Mouse (Mus musculus): Measurements from ENCODE around the gene Galnt14.

Galnt14 gene

DNA sequence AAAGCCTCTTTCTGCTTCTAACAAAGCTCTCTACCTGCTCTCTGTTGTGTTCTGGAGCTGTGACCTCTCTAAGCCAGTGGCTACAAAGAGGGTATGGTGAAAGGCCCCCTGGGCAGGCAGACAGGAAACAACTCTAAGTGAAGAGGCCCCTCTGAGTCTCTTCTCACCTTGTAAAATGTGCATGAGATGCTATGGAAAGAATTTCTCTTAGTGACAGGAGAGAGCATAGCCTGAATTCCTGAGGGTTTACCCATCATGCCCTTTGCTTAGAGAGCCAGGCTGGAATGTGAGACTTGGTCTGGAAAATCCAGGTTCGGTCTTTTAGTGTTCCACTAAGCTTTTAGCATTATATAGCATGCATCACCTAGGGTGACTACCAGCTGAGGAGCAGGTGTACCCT, 136.1 kb downstream of the Galnt14 start:
- in situ Hi-C loops (cut with MboI, MseI) = loop anchor here (5.0 to 10.0 kb wide), 3 partner anchors 131 to 308 kb away; no protein-coding TSS in a partner anchor

DNA sequence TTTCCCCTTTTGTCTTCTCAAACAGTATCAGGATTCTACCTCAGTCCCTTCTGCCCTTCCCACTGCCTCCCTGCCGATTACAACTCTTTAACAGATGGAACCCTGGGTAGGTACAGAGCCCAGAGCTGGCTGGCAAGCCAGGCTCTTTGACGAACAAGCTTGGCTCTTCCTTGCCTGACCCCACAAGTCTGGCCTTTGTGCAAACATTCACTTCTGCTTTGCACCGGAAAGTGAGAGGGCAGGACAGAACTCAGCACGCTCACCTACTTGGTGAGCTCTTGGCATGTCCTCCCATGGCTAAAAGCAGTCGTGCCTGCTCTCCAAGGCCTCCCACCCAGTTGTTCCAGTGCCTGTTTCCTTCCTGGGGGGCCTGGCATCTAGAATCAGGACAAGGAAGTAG, 137.4 kb downstream of the Galnt14 start:
- in situ Hi-C loops (cut with MboI, MseI) = loop anchor here (5.0 to 10.0 kb wide), 3 partner anchors 132 to 309 kb away; no protein-coding TSS in a partner anchor

DNA sequence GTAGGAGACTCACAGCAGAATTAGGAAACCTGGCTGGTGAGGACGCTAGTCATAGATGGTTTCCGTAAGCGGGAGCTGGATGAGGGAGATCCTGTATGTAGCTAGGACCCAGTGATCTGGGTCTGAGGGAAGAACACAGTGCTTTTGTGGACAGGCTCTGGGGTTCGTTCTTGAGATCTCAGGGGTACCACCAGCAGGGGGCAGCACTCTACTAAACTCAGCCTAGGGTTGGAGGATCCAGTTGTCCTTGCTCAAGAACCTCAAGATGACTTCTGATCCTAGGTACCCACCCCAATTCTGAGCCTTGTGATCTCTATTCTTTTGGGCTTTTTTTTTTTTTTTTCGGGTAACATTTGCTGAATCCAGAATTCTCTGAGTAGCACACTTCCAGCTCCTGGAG, 137.8 kb downstream of the Galnt14 start:
- in situ Hi-C loops (cut with MboI, MseI) = loop anchor here (5.0 to 10.0 kb wide), 3 partner anchors 132 to 310 kb away; no protein-coding TSS in a partner anchor

- in situ Hi-C loops (cut with MboI, MseI) = loop anchor here (5.0 to 10.0 kb wide), 3 partner anchors 133 to 310 kb away; no protein-coding TSS in a partner anchor
Observed at GRCm38 (mm10) chr17:73571961-73572360, 138.3 kb downstream of the Galnt14 start.

- in situ Hi-C loops (cut with MboI, MseI) = no loop called here
Observed at GRCm38 (mm10) chr17:73568204-73568603, 142.0 kb downstream of the Galnt14 start.

- in situ Hi-C loops (cut with MboI, MseI) = no loop called here
Observed at GRCm38 (mm10) chr17:73561149-73561548, 149.1 kb downstream of the Galnt14 start.

DNA sequence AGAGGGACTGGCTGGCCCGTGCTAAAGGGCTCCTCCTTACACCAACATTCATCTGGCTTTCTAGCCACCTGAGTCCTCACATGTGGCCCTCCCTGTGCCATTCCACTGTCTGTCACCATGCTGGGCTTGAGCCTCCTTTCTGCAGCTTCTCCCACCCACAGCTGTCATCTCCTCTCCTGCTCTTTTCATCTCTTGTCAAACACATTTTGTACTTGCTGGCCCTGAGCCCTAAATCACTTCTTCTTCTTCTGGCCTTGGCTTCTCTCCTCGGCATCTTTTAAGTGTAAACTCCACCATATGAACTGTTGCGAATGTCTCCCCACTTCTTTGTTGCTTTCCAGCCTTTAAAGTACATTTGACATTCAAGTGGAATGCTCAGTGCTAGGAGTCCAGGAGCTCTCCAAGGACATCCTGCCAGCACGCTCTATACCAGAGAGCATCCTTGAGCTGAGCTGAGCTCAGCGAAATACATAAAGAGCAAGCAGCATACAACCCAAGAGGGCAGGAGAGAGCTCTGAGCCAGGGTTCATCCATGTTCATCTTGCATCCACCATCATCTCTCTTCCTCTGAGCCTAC, 150.0 kb downstream of the Galnt14 start:
- in situ Hi-C loops (cut with MboI, MseI) = no loop called here

- in situ Hi-C loops (cut with MboI, MseI) = loop anchor here (10.0 kb wide), 1 partner anchor 245 kb away; no protein-coding TSS in a partner anchor
Observed at GRCm38 (mm10) chr17:73559498-73559897, 150.8 kb downstream of the Galnt14 start.

GRCm38 (mm10) chr17:73557101-73557500, 153.2 kb downstream of the Galnt14 start:
- in situ Hi-C loops (cut with MboI, MseI) = loop anchor here (10.0 kb wide), 1 partner anchor 242 kb away; no protein-coding TSS in a partner anchor

DNA sequence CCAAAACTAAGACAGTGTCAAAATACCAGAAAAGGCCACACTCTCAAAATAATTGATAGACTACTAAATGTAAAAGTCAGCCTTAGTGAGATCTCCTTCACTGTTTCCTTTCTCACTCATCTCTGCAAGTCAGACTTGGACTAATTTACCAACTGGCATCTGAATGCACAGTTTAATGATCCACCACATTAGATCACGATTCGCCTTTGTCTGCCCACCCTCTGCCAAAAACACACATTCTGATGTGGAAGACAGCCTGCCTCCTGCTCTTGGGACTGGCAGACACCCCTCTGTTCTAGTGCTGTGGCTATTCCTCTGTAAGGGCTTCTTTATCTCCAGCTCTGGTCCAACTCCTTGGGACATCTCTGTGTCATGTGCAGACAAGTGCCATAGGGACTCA, 153.8 kb downstream of the Galnt14 start:
- in situ Hi-C loops (cut with MboI, MseI) = loop anchor here (10.0 kb wide), 1 partner anchor 242 kb away; no protein-coding TSS in a partner anchor

DNA sequence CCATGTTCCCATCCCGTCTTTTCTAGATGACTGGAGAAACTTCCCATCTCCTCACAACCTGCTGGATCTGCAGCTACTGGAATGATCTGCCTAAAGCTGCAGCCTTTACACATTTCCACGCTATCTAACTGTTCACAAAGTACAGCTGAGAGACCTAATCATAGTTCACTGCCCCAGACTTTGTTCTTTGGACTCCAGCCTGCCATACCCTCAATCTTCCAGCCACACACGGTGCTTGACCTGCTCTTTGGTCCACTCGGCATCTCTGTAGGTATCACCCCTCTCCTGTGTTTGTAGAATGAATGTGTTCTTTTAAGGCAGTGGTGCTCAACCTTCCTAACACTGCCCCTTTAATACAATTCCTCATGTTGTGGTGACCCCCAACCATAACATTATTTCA, 155.6 kb downstream of the Galnt14 start:
- in situ Hi-C loops (cut with MboI, MseI) = loop anchor here (10.0 kb wide), 1 partner anchor 240 kb away; no protein-coding TSS in a partner anchor

DNA sequence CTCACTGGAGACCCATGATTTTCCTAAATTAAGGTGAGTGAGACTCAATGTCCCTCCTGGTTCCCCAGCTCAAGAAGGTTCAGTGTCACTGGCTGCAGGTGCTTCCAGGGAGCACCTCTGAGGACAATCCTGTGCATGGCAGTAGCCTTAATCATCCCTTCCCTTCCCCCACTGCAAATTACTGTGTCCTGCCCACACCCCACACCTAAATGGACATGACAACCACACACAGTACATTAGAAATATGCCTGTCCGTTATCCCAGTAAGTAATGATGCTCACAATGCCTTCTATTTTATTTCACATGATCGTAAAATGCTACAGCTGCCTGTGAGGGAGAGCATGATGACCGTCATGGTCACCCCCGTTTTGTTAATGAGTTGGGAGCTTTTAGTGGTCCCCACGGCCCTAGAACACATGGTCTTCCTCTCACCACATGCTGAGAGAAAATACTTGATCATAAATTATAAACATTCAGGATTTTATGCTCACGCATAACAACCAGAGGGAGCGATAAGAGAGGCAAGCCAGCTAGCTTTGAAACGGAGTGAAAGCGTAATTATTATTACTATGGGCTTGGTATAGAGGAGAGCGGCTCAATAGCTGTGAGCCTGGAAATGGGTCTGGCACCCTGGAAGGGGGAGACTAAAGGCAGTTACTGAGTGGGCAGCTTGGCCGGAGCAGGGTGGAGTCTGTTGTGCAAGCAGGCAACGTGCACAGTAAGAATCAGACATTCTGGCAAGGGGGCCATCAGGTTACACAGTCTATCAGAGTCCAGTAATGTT, 161.3 kb downstream of the Galnt14 start:
- in situ Hi-C loops (cut with MboI, MseI) = loop anchor here (5.0 kb wide), 1 partner anchor 68 kb away; no protein-coding TSS in a partner anchor

- in situ Hi-C loops (cut with MboI, MseI) = loop anchor here (5.0 kb wide), 1 partner anchor 69 kb away; no protein-coding TSS in a partner anchor
Observed at GRCm38 (mm10) chr17:73548119-73548518, 162.1 kb downstream of the Galnt14 start.

- in situ Hi-C loops (cut with MboI, MseI) = loop anchor here (5.0 kb wide), 1 partner anchor 70 kb away; no protein-coding TSS in a partner anchor
Observed at GRCm38 (mm10) chr17:73547483-73547882, 162.8 kb downstream of the Galnt14 start.

DNA sequence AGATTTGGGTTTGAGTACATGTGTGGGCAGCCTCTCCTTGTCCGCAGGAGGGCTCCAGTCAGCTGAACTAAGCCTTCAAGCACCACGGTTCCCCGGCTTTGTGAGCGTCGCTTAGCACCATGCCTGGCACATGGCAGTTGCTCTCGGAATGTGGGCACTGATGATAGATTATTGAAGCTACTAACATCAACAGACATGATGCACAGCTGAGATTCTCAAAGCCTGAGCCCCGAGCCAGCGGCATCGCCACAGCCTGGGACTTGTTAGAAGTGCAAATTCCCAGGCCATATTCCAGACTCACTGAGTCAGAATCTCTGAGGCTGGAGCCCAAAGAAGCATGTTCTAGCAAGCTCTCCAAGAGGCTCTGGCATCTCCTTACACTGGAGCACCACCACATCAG, 168.3 kb downstream of the Galnt14 start:
- in situ Hi-C loops (cut with MboI, MseI) = no loop called here

GRCm38 (mm10) chr17:73541233-73541570, 169.1 kb downstream of the Galnt14 start:
- in situ Hi-C loops (cut with MboI, MseI) = no loop called here

GRCm38 (mm10) chr17:73540409-73541232, 169.6 kb downstream of the Galnt14 start:
- in situ Hi-C loops (cut with MboI, MseI) = no loop called here

GRCm38 (mm10) chr17:73531896-73532295, 178.4 kb downstream of the Galnt14 start:
- in situ Hi-C loops (cut with MboI, MseI) = no loop called here

GRCm38 (mm10) chr17:73522169-73522568, 188.1 kb downstream of the Galnt14 start:
- in situ Hi-C loops (cut with MboI, MseI) = no loop called here

- in situ Hi-C loops (cut with MboI, MseI) = no loop called here
Observed at GRCm38 (mm10) chr17:73519350-73519749, 190.9 kb downstream of the Galnt14 start.

DNA sequence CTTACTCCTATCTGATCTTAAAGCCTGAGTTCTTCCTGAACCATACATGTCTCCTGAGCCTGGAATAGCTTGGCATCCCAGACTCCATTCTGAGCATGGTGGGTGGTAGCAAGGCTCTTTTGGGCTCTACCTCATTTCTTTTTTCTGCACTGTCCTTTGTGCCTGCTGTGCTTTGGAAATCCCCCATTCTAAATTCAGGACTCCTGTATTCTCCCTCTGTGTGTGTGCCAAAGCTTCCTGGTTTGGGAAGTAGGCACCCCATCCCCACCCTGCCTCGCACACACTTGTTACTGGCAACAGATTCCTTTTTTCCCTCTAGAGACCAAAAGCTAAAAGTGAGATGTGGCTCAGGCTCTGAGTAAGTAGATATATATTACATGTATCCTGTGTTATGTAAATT, 191.9 kb downstream of the Galnt14 start:
- in situ Hi-C loops (cut with MboI, MseI) = no loop called here

GRCm38 (mm10) chr17:73515506-73515905, 194.7 kb downstream of the Galnt14 start:
- in situ Hi-C loops (cut with MboI, MseI) = no loop called here

All from T-helper 1 cell (primary cell).